Mouse (Mus musculus): Measurements from ENCODE around the gene Zmym5. TPM values are rescaled to one million over a fixed set of nuclear protein-coding genes. Genes with fewer than 3 reads are reported as not detected.
"Not testable (repeated sequence)": the region's sequence is repeated elsewhere in the genome, so short reads cannot be mapped to it uniquely, and the experiment has no call there.

Gene Zmym5
- polyA plus RNA-seq, 1 experiment from 2014 or later, result 33.8 TPM

- H3K27ac ChIP-seq, result no peak overlapping the region
- peaks cover 5% of the 10 kb centered on the region for H3K36me3 ChIP-seq
- no peak for ATAC-seq (ENCODE audit: insufficient number of reproducible peaks, insufficient read depth, low FRiP score, low TSS enrichment, low read depth)
- H3K27me3 ChIP-seq, result no peaks in the 10 kb centered on the region
- H3K9me3 ChIP-seq, result no peaks in the 10 kb centered on the region
- WGBS, result 37% methylated on average over 11 of the region's 11 CpGs
- H3K4me3 ChIP-seq (replicated peaks), result peak overlapping the region; percentile 90
- H3K9ac ChIP-seq (replicated peaks), result peak overlapping the region; percentile 90
- H3K4me2 ChIP-seq, result peak overlapping the region; percentile 75
- peaks cover 18% of the 10 kb centered on the region for H3K4me1 ChIP-seq (replicated peaks)
These were observed 34.8 kb downstream of the Zmym5 start for GRCm38 (mm10) chr14:56776571-56777238.

DNA sequence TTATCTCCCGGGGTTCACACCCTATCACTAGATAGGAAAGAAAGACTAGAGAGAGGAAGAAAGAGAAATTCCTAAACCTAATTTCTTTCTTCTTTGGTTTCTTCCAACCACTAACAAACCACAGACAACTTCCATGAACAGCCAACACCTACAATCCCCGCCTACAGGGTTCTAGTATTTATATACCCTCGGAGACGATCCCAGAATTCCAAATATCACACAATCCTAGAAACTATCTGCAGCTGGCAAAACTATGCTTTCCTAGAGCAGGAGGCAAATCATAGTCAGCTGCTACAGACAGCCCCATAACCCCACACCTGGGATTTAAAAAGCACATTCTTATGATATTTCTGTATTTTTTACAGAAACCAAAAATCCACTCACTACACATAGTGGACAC lies 36.1 kb downstream of the Zmym5 start:
- 79% methylated on average over 4 of the region's 4 CpGs for WGBS
- Histone ChIP-seq H3K4me1 (replicated peaks) (peaks cover 18% of the 10 kb centered on the region), H3K4me2 (peak overlapping the region; percentile 75), H3K27ac (no peak overlapping the region), H3K9me3 (no peaks in the 10 kb centered on the region), H3K27me3 (no peaks in the 10 kb centered on the region), H3K4me3 (replicated peaks) (peak overlapping the region; percentile 90; the same call in 1 of the 2 replicates), H3K36me3 (peaks cover 18% of the 10 kb centered on the region), H3K9ac (replicated peaks) (no peak overlapping the region)
- no peak for ATAC-seq (ENCODE audit: insufficient number of reproducible peaks, insufficient read depth, low FRiP score, low TSS enrichment, low read depth)

GRCm38 (mm10) chr14:56766438-56766837 lies 45.1 kb downstream of the Zmym5 start:
- not testable (repeated sequence) for H3K4me1 ChIP-seq (replicated peaks); H3K27me3 ChIP-seq; H3K9ac ChIP-seq (replicated peaks); H3K9me3 ChIP-seq; ATAC-seq (ENCODE audit: insufficient number of reproducible peaks, insufficient read depth, low FRiP score, low TSS enrichment, low read depth); H3K27ac ChIP-seq; H3K4me2 ChIP-seq; H3K4me3 ChIP-seq (replicated peaks)
- 94% methylated on average over 2 of the region's 2 CpGs for WGBS
- H3K36me3 ChIP-seq, result peaks cover 68% of the 10 kb centered on the region

DNA sequence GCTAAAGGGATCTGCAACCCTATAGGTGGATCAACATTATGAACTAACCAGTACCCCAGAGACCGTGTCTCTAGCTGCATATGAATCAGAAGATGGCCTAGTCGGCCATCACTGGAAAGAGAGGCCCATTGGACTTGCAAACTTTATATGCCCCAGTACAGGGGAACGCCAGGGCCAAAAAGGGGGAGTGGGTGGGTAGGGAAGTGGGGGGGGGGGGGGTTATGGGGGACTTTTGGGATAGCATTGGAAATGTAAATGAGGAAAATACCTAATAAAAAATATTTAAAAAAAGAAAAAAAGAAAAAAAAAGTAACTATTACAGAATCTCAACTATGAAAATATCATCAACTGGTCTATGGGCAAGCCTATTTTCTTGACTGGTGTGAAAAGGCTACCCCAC lies 46.4 kb downstream of the Zmym5 start:
- 96% methylated on average over 3 of the region's 3 CpGs for WGBS
- H3K4me1 ChIP-seq (replicated peaks); H3K4me2 ChIP-seq; H3K27me3 ChIP-seq; H3K9me3 ChIP-seq; H3K27ac ChIP-seq; H3K9ac ChIP-seq (replicated peaks); H3K4me3 ChIP-seq (replicated peaks): not testable (repeated sequence)
- ATAC-seq (ENCODE audit: insufficient number of reproducible peaks, insufficient read depth, low FRiP score, low TSS enrichment, low read depth), result 0 out of 2 replicates have a peak, but pooled peaks have one; percentile 56
- peaks cover 69% of the 10 kb centered on the region for H3K36me3 ChIP-seq

GRCm38 (mm10) chr14:56751282-56751681 lies 60.2 kb downstream of the Zmym5 start:
- ATAC-seq (ENCODE audit: insufficient number of reproducible peaks, insufficient read depth, low FRiP score, low TSS enrichment, low read depth), result no peak
- Histone ChIP-seq H3K9ac (replicated peaks) (no peak overlapping the region), H3K4me3 (replicated peaks) (no peak overlapping the region), H3K4me1 (replicated peaks) (no peaks in the 10 kb centered on the region; the same call in 1 of the 2 replicates), H3K9me3 (no peaks in the 10 kb centered on the region), H3K36me3 (peaks cover 68% of the 10 kb centered on the region), H3K27me3 (no peaks in the 10 kb centered on the region), H3K27ac (no peak overlapping the region), H3K4me2 (no peak overlapping the region)
- WGBS, result 92% methylated on average over 4 of the region's 4 CpGs

Other genes starting within 250 kb of the Zmym5 start
- gene Cenpj, start 236.3 kb downstream of the Zmym5 start, polyA plus RNA-seq (2016; fragmentation: Nextera tagmentation; extraction: Ambion mirVana), result 18.2 and 18.3 TPM in 2 replicates
- gene Parp4, start 236.1 kb downstream of the Zmym5 start, polyA plus RNA-seq (2016; fragmentation: Nextera tagmentation; extraction: Ambion mirVana), result 1.9 and 2.3 TPM in 2 replicates
- gene Mphosph8, start 143.5 kb downstream of the Zmym5 start, polyA plus RNA-seq (2016; fragmentation: Nextera tagmentation; extraction: Ambion mirVana), result 41.5 and 46.6 TPM in 2 replicates
- 49.9 and 54.2 TPM in 2 replicates for gene Pspc1, start 33.4 kb downstream of the Zmym5 start, polyA plus RNA-seq (2016; fragmentation: Nextera tagmentation; extraction: Ambion mirVana)
- gene Zmym2, start 74.9 kb upstream of the Zmym5 start, polyA plus RNA-seq (2016; fragmentation: Nextera tagmentation; extraction: Ambion mirVana), result 70.3 and 75.9 TPM in 2 replicates
- gene Gja3, start 246.4 kb upstream of the Zmym5 start, polyA plus RNA-seq (2016; fragmentation: Nextera tagmentation; extraction: Ambion mirVana), result 19.5 and 20.5 TPM in 2 replicates

Data from limb, embryonic 12.5 days (tissue).